Mouse (Mus musculus) midbrain, postnatal 0 days (tissue): Measurements from ENCODE around the gene Gm28051. TPM values are rescaled to one million over a fixed set of nuclear protein-coding genes. Genes with fewer than 3 reads are reported as not detected.

Source experiments
- ATAC-seq: fragments of 200-750 bp; cut with Nextera tagmentation; 2 replicates; pipeline ENCODE4 v1.8.0; 2017; ENCODE audit warnings: moderate number of reproducible peaks, mild to moderate bottlenecking, moderate TSS enrichment, moderate library complexity; ENCODE audit not compliant: low FRiP score
- DNase-seq: peaks from one replicate; pipeline ENCODE4 v3.0.0-alpha.2; 2015; ENCODE audit warnings: low spot score
- H3K27ac ChIP-seq: fragments of 300-500 bp; sonication (generic); 2 replicates; pipeline ENCODE4 v1.5.1; 2014; ENCODE audit warnings: low read depth, mild to moderate bottlenecking, low read length, mixed read lengths
- H3K27me3 ChIP-seq: fragments of 300-500 bp; sonication (generic); 2 replicates; pipeline ENCODE4 v1.6.1; 2014; ENCODE audit warnings: low read length, control low read depth, mixed read lengths; ENCODE audit not compliant: insufficient read depth
- H3K36me3 ChIP-seq: fragments of 300-500 bp; sonication (generic); 2 replicates; pipeline ENCODE4 v1.6.1; 2014; ENCODE audit warnings: low read length, control low read depth, mixed read lengths; ENCODE audit not compliant: insufficient read depth
- H3K4me1 ChIP-seq: fragments of 300-500 bp; sonication (generic); 2 replicates; pipeline ENCODE4 v1.6.1; 2014; ENCODE audit warnings: mild to moderate bottlenecking, control low read depth, antibody characterized with exemption, low read length, mixed read lengths; ENCODE audit not compliant: insufficient read depth
- H3K4me2 ChIP-seq: fragments of 300-500 bp; sonication (generic); 2 replicates; pipeline ENCODE4 v1.6.1; 2014; ENCODE audit warnings: low read depth, mild to moderate bottlenecking, low read length, mixed read lengths; ENCODE audit not compliant: poor library complexity, severe bottlenecking
- H3K4me3 ChIP-seq: fragments of 300-500 bp; sonication (generic); 2 replicates; pipeline ENCODE4 v1.5.1; 2014; ENCODE audit warnings: low read depth, mild to moderate bottlenecking, low read length, moderate library complexity
- H3K9ac ChIP-seq: fragments of 300-500 bp; sonication (generic); replicated peaks from 2 replicates; pipeline ENCODE4 v1.6.1; 2014; ENCODE audit warnings: mild to moderate bottlenecking, low read length, moderate library complexity, mixed read lengths; ENCODE audit not compliant: poor library complexity, severe bottlenecking
- H3K9me3 ChIP-seq: fragments of 300-500 bp; sonication (generic); 2 replicates; pipeline ENCODE4 v1.6.1; 2016; ENCODE audit warnings: low read length, control low read depth
- CTCF ChIP-seq: IDR thresholded peaks from 2 replicates; pipeline ENCODE4 v1.5.1; 2016; ENCODE audit warnings: antibody characterized with exemption, mild to moderate bottlenecking
- WGBS: fragments of 180-500 bp; shearing (Covaris S2); extraction: QIAGEN DNeasy Blood & Tissue Kit; methylation state at CpG from one replicate; pipeline ENCODE4 v1.1.7; 2014; 5-methylcytosine and 5-hydroxymethylcytosine counted together
- polyA plus RNA-seq: library from polyadenylated mRNA; unstranded; fragments of >200 nt; fragmentation: Nextera tagmentation; extraction: Ambion mirVana; gene quantifications from 2 replicates; pipeline ENCODE4 v1.2.1, GENCODE M21; 2015
- total RNA-seq: library from RNA; depleted of rRNA; stranded (reverse); fragments of >200 nt; gene quantifications from 2 replicates; pipeline ENCODE4 v1.2.3, GENCODE M21; 2014

Gene Gm28051
- total and polyA plus RNA-seq, 2 experiments from 2014 or later, result 0.93 TPM; not detected in 1

DNA sequence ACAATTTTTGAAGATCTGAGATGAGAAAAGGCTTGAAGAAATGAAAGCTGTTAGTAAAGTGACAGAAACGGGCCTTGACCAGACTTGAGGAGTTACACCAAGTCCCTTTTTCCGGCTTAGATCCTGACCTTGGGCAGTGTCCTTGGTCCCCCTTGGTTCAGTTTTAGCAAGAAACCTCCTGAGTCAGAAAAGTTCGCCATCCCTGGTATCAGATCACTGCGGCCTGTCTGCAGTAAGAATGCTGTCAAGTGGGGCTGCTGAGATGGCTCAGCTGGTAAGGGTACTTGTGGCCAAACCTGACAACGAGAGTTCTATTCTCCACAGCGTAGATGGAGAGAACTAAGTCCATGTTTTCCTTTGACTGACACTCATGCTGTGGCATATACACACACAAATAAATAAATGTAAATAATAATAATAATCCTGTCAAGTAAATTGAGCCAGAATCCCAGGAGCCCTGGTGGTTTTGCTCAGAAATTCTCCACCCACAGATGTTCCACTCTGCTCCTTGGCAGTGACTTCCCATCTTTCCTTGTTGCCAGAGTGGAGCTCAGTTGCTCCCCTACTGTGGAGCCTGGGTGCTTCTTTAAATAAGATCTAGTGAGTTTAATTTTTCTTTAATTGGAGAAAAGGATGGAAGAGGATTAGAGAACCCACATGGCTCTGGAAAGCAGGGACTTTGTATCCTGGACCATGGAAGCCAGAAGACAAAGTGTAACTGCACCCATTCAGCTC lies 51.5 kb downstream of the Gm28051 start:
- no peak for TF ChIP-seq CTCF
- H3K9ac ChIP-seq, result no peak overlapping the region
- WGBS, result 76% methylated on average over 6 of the region's 6 CpGs
- DNase-seq, result no peak
- no peak overlapping the region for H3K27ac ChIP-seq
- no peaks in the 10 kb centered on the region for H3K9me3 ChIP-seq
- peak overlapping the region; percentile 74; the same call in 1 of the 2 replicates for H3K4me3 ChIP-seq
- H3K4me2 ChIP-seq, result peak overlapping the region; percentile 86; the same call in 1 of the 2 replicates
- ATAC-seq, result no peak
- H3K27me3 ChIP-seq, result no peaks in the 10 kb centered on the region
- H3K36me3 ChIP-seq, result no peaks in the 10 kb centered on the region
- peaks cover 12% of the 10 kb centered on the region; the same call in 1 of the 2 replicates for H3K4me1 ChIP-seq

DNA sequence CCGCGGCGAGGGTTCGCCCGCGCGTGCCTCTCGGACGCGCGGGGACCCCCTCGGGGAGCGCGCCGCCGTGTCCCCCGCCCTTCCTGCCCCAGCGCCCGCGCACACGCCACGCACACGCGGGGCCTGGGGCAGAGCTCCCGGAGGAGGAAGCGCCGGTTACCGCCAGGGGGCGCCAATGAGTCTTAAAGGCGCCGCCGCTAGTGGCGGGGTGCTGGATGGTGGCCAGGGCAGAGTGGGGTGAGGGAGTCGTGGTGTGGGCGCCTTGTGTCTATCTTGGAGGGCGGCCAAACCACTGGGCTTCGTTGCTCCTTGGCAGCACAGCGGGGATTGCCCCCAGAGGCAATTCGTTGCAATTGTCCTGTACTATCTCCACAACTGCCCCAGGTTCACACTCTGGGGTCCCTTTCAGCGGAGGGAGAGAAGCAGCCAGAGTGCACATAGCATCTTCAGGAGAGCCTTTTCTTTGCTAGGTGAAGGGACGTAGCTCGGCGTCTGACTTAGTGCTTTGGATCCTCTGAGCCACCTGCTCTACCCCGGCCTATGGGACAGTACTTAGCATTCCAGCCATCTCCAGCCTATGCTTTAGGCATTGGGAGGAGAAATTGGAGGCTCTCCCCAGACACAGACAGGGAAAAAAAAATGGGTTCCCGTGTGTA lies 52.2 kb downstream of the Gm28051 start:
- H3K9ac ChIP-seq, result peak overlapping the region; percentile 83
- no peaks in the 10 kb centered on the region for H3K36me3 ChIP-seq
- TF ChIP-seq CTCF, result peak; percentile 93
- peaks cover 12% of the 10 kb centered on the region; the same call in 1 of the 2 replicates for H3K4me1 ChIP-seq
- H3K9me3 ChIP-seq, result no peaks in the 10 kb centered on the region
- H3K27ac ChIP-seq, result peak overlapping the region; percentile 84
- ATAC-seq, result peak; percentile 86
- peak overlapping the region; percentile 74 for H3K4me3 ChIP-seq
- DNase-seq, result peak; percentile 92
- WGBS, result 2% methylated on average over 22 of the region's 45 CpGs
- peak overlapping the region; percentile 86 for H3K4me2 ChIP-seq
- H3K27me3 ChIP-seq, result no peaks in the 10 kb centered on the region

DNA sequence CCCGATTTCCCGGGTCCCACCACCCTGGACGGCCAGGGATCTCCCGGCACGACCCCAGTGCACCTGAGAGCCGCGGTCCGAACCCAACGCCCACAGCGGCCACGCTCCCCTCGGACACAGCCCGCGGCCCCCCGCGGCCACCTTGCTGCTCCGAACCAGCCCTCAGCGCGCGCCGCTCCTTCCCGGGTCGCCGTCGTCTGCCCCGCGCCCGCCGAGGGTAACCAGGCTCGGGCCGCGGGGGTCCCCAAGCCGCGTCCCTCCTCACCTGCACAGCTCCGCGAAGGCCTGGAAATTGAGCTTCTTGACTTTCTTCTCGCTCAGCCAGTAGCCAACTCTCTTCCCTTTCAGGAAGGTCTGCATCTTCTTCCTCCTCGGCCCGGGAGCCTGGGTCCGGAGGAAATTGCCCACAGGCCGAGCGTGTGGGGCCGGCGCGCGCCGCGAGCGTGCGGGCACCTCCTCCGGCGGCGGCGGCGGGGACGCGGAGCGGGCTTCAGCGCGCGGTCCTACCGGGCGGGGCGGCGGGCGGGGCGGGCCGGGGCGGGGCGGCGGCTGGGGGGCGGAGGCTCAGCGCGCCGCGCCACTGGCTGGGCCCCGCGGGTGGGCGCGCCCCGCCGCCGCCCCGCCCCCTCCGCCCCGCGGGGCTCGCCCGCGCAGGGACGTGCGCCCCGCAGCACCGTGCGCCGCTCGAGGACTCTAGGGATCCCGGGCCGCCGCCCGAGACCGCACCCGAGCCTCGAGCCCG lies 52.9 kb downstream of the Gm28051 start, which contains the start of gene Itpk1:
TSS of gene Itpk1 (minus strand) at position 474 of the 742 bp plus-strand sequence.
- WGBS, result under 1% methylated on average over 62 of the region's 105 CpGs
- Histone ChIP-seq H3K4me1 (peaks cover 12% of the 10 kb centered on the region; the same call in 1 of the 2 replicates), H3K9me3 (no peaks in the 10 kb centered on the region), H3K36me3 (no peaks in the 10 kb centered on the region), H3K4me3 (peak within 1 kb of the TSS; percentile 74), H3K27me3 (no peaks in the 10 kb centered on the region), H3K4me2 (peak within 1 kb of the TSS; percentile 86), H3K27ac (peak within 1 kb of the TSS; percentile 84), H3K9ac (peak within 1 kb of the TSS; percentile 83)
- no peak for TF ChIP-seq CTCF
- ATAC-seq, result peak; percentile 86
- peak; percentile 63 for DNase-seq

DNA sequence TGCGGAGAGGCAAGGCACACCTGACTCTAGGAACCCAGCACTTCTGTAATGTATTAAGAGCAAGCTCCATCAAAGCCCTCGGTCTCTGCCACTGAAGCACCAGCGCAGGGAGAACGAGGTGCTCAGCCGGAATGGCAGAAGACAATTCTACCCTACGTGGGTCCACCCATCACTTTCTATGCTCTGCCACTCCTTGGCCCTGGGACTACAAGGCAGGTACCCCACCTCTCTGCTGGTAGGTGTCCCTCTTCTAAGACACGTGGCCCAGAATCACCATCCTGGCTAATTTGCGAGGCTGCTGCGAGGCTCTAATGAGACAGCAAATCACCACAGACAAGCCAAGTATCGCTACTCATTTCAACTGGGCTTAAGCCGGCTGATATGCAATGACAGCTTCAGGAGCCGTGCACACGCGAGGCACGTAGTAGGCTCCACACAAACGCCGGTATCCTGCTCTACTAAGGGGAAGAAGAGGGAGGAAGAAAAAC lies 53.6 kb downstream of the Gm28051 start:
- peak overlapping the region; percentile 83 for H3K9ac ChIP-seq
- H3K27me3 ChIP-seq, result no peaks in the 10 kb centered on the region
- H3K4me3 ChIP-seq, result peak overlapping the region; percentile 74
- H3K36me3 ChIP-seq, result no peaks in the 10 kb centered on the region
- peak overlapping the region; percentile 84; the same call in 1 of the 2 replicates for H3K27ac ChIP-seq
- TF ChIP-seq CTCF, result no peak
- 4% methylated on average over 16 of the region's 17 CpGs for WGBS
- H3K4me1 ChIP-seq, result peaks cover 17% of the 10 kb centered on the region; the same call in 1 of the 2 replicates
- no peak for DNase-seq
- H3K4me2 ChIP-seq, result peak overlapping the region; percentile 86
- no peaks in the 10 kb centered on the region for H3K9me3 ChIP-seq
- no peak for ATAC-seq

DNA sequence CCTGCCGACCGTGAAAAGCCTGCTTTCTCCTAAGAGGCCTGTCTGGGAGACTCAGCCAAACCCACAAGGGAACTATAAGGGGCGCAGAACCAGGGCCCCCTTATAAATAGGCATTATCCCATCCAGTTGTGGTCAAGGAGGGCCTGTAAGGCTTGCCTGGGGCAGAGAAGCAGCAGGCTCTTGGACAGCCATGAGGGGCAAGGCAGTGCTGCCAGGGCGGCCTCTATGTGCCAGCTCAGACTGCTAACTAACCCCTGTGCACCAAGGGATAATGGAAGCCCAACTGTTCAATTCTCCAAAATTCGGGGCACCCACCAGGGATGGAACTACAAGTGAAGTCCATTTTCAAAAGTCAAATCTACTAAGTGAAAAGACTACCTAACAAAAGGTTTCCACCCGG lies 54.1 kb downstream of the Gm28051 start:
- Histone ChIP-seq H3K27me3 (no peaks in the 10 kb centered on the region), H3K9me3 (no peaks in the 10 kb centered on the region), H3K4me2 (peak overlapping the region; percentile 86), H3K9ac (peak overlapping the region; percentile 44), H3K27ac (peak overlapping the region; percentile 44; the same call in 1 of the 2 replicates), H3K36me3 (no peaks in the 10 kb centered on the region), H3K4me3 (peak overlapping the region; percentile 74), H3K4me1 (peaks cover 21% of the 10 kb centered on the region; the same call in 1 of the 2 replicates)
- no peak for TF ChIP-seq CTCF
- 19% methylated on average over 6 of the region's 6 CpGs for WGBS
- DNase-seq, result no peak
- ATAC-seq, result no peak
